Mouse (Mus musculus) liver, embryonic 14.5 days (tissue): ENCODE results near the gene Rbm39.

Source experiments
- CTCF ChIP-seq: IDR thresholded peaks from 2 replicates; pipeline ENCODE4 v1.5.1; 2016; ENCODE audit warnings: antibody characterized with exemption, low read depth, control low read depth
- EP300 ChIP-seq: IDR thresholded peaks from 2 replicates; pipeline ENCODE4 v1.6.1; 2016; ENCODE audit warnings: antibody characterized with exemption, low read depth

DNA sequence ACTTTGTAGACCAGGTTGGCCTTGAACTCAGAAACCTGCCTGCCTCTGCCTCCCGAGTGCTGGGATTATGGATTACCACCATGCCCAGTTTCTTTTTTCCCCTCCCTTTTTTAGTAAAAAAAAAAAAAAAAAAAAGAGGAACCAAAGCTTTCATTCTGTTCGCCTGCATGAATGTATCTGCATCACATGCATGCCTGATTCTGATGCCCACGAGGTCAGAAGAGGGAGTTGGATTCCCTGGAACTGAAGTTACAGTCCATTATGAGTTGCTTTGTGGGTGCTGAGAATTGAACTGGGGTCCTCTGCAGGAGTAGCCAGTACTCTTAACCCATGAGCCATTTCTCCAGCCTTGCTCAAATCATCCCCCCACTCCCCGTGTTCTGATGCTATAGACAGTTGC, 21.4 kb upstream of the Rbm39 start:
- no peak for TF ChIP-seq CTCF
- no peak for TF ChIP-seq EP300
